Mouse (Mus musculus) CD8-positive naive resting alpha-beta T cell, adult 2 months (primary cell): Measurements from ENCODE around the gene Il13ra1.

ENCODE experiments used
- DNase-seq, 2 experiments: peaks; one replicate each; pipeline ENCODE4 v3.0.0; 2022; ENCODE audit warnings: low read depth in 2 of 2, low spot score in 2 of 2

Il13ra1 gene

GRCm38 (mm10) chrX:36111622-36112421 is at the start of gene Il13ra1:
Il13ra1 (plus strand) TSS chrX:36112110.
- no peak for DNase-seq

- no peak for DNase-seq
These were observed 37.9 kb upstream of the Il13ra1 start for GRCm38 (mm10) chrX:36073997-36074396.

DNA sequence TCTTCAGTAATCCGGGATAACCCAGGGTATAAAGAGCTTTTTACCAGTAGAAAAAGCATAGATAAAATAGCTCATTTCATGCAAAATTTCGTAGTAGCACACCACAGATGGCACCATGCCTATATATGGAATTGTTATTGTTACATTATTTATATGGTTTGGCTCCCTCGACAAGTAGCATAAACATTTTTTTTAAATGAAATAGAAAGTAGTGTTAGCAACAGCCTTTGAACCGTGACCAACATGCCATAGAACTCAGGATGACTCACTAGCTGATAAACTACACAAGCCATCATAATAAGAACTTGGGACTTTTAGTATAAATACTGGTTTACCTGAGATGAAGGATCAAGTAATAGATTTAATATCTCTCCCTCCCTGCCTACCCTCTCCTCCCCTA is 34.7 kb upstream of the Il13ra1 start:
- no peak for DNase-seq

- DNase-seq = no peak
These were observed 29.0 kb upstream of the Il13ra1 start for GRCm38 (mm10) chrX:36082917-36083316.

DNA sequence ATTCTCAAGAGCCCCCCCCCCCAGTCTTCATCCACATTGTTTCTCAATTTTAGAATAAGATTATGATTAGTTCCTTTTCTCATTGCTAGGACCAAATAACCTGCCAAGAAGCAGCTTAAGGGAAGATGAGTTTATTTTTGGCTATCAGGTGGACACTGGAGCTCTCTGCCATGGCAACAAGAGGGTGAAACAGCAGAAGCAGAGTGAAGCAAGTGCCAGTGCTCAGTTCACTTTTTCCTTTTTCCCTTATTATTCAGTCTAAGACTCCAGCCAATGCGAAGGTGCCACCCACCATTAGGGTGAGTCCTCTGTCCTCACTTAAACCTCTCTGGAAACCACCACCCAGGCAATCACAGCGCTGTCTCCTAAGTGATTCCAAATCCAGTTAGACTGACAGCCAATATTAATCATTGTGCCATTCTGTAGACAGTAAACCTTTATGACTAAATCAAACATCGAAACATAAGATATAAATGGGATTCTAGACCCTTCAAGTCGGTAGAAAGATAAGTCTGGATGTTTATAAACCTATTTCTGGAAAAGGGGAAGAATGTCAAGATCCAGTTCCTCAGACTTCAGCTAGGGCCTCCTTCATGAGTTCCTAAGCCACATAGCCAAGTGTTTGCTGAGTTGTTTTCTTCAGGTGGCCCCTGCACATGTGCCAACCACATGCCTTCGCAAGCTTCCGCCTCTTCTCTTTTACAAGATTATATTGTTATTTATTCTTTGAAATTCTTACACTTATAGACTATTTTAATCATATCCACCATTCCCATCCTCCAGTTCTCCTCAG is 23.2 kb upstream of the Il13ra1 start:
- no peak for DNase-seq

DNA sequence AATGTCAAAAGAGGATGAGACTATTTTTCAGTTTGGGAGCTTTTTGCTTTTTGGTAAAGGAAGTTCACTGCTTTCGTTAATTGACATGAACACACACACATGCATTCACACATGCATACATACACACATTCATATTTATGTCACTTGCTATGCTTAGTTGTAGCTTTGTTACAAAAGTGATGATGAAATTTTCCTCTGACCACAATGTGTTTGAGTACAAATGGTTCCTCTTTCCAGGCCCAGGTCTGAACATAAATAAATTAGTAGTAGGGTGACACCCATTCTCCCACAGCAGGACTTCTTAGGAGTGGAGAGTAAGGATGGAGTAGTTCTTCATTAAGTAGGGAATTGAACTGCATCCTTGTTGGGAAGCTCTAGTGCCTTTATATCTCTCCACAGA is 11.0 kb upstream of the Il13ra1 start:
- no peak for DNase-seq

DNA sequence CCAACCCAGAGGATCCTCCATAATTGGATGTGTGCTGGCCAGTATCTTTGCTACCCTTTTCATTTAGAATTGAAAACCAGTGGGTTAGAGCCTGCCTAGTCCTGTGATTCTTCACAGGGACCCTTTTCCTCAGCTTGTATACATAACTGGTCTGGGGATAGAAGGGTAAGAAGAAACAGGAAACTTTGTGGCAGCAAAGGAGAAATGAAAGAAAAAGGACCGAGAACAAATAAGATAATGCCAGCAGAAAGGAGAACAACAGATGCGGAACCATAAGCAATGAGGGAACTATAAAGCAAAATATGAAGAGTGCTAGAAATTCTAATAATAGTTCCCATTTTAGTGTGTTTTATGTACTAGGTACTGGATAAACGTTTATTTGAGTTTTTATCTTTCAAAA is 10.6 kb upstream of the Il13ra1 start:
- no peak for DNase-seq

- DNase-seq = no peak
These were observed 3.3 kb upstream of the Il13ra1 start for GRCm38 (mm10) chrX:36108601-36109000.

DNA sequence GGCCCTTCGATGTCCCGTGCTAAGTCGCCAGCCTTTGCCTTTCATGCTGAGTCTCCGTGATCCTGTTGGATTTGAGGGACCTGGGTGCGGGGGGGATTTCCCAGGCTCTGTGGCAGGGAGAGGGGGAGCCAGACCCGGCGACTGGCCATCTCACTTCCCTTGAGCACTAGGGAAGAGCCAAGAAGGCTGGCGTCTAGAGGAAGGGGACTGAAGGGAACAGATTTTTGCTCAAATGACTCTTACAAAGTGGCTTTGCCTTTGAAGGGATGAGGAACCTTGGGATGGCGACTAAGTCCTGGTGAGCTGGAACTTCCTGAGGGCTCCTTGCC is 476 bp downstream of the Il13ra1 start:
- no peak for DNase-seq

DNA sequence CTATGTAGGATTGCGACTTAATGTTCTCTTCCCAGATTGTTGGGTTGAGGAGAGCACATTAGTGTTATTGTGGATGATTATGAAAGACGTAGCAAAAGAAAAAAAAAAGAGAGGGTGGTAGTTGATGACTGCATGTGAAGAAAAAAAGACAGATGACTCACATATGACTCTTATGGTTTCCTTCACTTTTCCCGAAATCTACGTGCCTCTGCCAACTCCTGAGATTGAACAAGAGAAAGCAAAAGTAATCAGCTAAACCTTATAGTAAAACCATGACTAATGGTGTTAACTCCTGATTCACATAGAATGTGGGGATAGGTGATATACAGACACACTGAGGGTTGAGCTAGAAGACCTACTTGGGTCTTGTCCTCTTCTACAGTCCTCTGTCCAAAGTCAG is 3.3 kb downstream of the Il13ra1 start:
- no peak for DNase-seq

- DNase-seq = no peak
These were observed 17.3 kb downstream of the Il13ra1 start for GRCm38 (mm10) chrX:36129037-36129770.

GRCm38 (mm10) chrX:36129771-36130108 is 17.8 kb downstream of the Il13ra1 start:
- DNase-seq = no peak

DNA sequence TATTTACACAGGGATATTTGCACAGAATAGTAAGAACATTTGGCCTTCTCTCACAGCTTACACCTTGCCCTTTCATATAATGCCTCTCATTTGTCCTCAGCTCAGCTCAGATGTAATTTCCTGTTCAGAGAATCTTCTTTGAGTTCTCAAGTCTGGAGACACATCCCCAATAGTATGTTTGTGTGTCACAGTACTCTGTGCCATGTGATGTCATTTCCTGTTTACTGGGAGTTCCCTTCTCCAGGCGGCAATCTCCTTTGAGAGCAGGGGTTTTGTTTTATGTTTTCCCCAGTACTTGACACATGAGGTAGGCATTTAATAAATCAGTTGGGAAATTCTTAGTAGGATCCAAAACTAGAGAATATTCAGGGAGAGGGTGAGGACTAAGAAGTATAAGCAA is 24.4 kb downstream of the Il13ra1 start:
- DNase-seq = no peak

DNA sequence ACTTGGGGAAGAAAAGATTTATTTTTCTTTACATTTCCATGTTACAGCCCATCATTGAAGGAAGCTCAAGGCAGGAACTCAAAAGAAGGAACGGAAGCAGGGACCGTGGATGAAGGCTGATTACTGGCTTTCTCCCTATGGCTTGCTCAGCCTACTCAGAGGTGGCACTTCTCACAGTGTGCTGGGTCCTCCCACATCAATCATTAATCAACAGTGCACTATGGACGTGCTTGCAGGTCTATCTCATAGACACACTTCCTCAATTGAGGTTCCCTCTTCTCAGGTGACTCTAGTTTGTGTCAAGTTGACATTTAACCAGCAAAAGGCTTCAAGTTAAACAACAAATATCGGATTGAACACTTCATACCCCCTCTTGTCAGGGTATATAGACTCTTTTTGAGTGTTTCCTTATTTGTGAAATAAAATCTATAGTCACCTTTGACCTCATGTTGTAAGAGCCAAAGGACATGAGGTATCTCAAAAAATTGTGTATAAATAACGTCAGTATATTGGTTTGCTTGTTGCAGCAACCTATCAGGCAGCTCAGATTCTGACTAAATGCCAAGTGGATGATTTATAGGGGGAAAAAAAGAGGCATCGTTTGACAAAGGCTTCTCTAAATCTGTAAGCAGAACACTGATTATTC is 30.2 kb downstream of the Il13ra1 start:
- DNase-seq = no peak

GRCm38 (mm10) chrX:36146746-36147145 is 34.8 kb downstream of the Il13ra1 start:
- DNase-seq = no peak

GRCm38 (mm10) chrX:36150100-36150499 is 38.2 kb downstream of the Il13ra1 start:
- no peak for DNase-seq

DNA sequence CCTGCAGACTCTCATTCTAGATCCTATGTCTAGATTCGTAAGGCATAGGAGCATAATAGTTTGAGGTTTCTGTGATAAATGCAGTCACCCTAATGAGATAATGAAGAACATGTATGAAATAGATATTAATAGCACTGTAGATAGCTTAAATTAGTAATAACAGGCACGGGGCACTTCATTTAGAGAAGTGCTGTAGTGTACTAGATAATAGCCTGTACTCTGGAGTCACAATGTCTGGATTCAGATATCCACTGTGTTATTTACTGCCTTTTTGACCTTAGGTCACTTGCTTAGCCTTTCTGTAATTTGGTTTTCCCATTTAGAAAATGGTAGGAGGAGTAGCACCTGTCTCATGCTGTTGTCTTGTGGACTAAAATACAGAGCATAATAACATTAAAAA is 44.8 kb downstream of the Il13ra1 start:
- DNase-seq = no peak

- DNase-seq = no peak
These were observed 49.7 kb downstream of the Il13ra1 start for GRCm38 (mm10) chrX:36161567-36161966.

- peak; percentile 1 to 14 for DNase-seq
These were observed 71.7 kb downstream of the Il13ra1 start for GRCm38 (mm10) chrX:36183625-36184024.

GRCm38 (mm10) chrX:36186036-36186435 is 74.1 kb downstream of the Il13ra1 start:
- no peak for DNase-seq

- no peak for DNase-seq
These were observed 74.5 kb downstream of the Il13ra1 start for GRCm38 (mm10) chrX:36186443-36186842.

DNA sequence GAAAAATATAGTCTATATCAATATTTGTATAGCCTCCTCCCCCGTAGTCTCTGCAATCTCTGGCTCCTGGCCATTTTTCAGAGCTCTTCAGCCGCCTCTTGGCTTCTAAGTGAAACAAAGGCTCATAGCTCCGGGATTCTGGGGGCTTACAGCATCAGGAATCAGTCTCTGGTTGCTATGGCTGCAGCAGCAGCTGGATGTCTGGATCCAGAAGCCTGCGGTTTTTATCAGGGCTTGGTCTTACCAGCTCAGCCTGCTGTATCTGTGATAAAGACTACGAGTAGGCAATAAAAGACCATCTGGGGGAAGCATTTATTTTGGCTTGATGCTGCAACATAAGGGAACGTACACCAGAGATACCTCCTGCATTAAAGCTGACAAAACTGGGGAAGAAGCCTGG is 82.0 kb downstream of the Il13ra1 start:
- no peak for DNase-seq
